Mouse (Mus musculus) spleen, adult 2 months (tissue): Measurements from ENCODE around the gene Gnai3. TPM values are rescaled to one million over a fixed set of nuclear protein-coding genes. Genes with fewer than 3 reads are reported as not detected.
A peak's percentile ranks its signal among the peaks of the same experiment; 100 is the strongest.

Experiments used
- DNase-seq, 2 experiments: peaks; one replicate each; pipeline versions ENCODE4 v3.0.0 to v3.0.0-alpha.2; 2012 to 2021; ENCODE audit warnings: low spot score in 2 of 2, low read depth in 1 of 2
- H3K27ac ChIP-seq: fragments of 200-500 bp; 2 replicates; pipeline ENCODE4 v1.5.1; 2012; ENCODE audit warnings: low read length, inconsistent platforms; ENCODE audit not compliant: insufficient read depth
- H3K27me3 ChIP-seq: fragments of 200-500 bp; 2 replicates; pipeline ENCODE4 v1.6.1; 2012; ENCODE audit warnings: mild to moderate bottlenecking, moderate library complexity, low read length, inconsistent platforms; ENCODE audit not compliant: control insufficient read depth, insufficient read depth
- H3K36me3 ChIP-seq: fragments of 200-500 bp; 2 replicates; pipeline ENCODE4 v1.6.1; 2012; ENCODE audit warnings: mild to moderate bottlenecking, low read length, inconsistent platforms; ENCODE audit not compliant: control insufficient read depth, insufficient read depth
- H3K4me1 ChIP-seq: fragments of 200-500 bp; 2 replicates; pipeline ENCODE4 v1.6.1; 2011; ENCODE audit warnings: inconsistent platforms; ENCODE audit not compliant: control insufficient read depth, insufficient read depth, insufficient read length
- H3K4me3 ChIP-seq: fragments of 200-500 bp; 2 replicates; pipeline ENCODE4 v1.5.1; 2011; ENCODE audit warnings: mild to moderate bottlenecking, inconsistent platforms; ENCODE audit not compliant: insufficient read depth, insufficient read length; ENCODE audit errors: extremely low read depth
- CTCF ChIP-seq: fragments of 200-500 bp; IDR thresholded peaks from 2 replicates; pipeline ENCODE4 v1.5.1; 2011; ENCODE audit warnings: mild to moderate bottlenecking, inconsistent platforms; ENCODE audit not compliant: insufficient read depth, insufficient read length, insufficient replicate concordance; ENCODE audit errors: extremely low read depth
- POLR2A ChIP-seq: fragments of 200-500 bp; IDR thresholded peaks from 2 replicates; pipeline ENCODE4 v1.6.1; 2011; ENCODE audit warnings: low read depth, low read length, inconsistent platforms
- WGBS: fragments of 180-500 bp; shearing (Covaris S2); methylation state at CpG from one replicate; pipeline ENCODE4 v1.1.7; 2018; 5-methylcytosine and 5-hydroxymethylcytosine counted together
- polyA plus RNA-seq: library from polyadenylated mRNA; depleted of rRNA; stranded (reverse); fragments of >200 nt; gene quantifications from 2 replicates; pipeline ENCODE4 v1.2.3, GENCODE M21; 2012

Gnai3 gene
- polyA plus RNA-seq, 1 experiment, result 11.3 TPM

- H3K27me3 ChIP-seq, result no peaks in the 10 kb centered on the region
- TF ChIP-seq CTCF, result no peak
- no peak for TF ChIP-seq POLR2A
- 79% methylated on average over 10 of the region's 10 CpGs for WGBS
- no peaks in the 10 kb centered on the region for H3K4me1 ChIP-seq
- no peak overlapping the region for H3K27ac ChIP-seq
- no peak for DNase-seq
- H3K36me3 ChIP-seq, result peaks cover 25% of the 10 kb centered on the region
- no peak overlapping the region for H3K4me3 ChIP-seq
Measured at GRCm38 (mm10) chr3:108072983-108073569, 72.9 kb downstream of the Gnai3 start.

DNA sequence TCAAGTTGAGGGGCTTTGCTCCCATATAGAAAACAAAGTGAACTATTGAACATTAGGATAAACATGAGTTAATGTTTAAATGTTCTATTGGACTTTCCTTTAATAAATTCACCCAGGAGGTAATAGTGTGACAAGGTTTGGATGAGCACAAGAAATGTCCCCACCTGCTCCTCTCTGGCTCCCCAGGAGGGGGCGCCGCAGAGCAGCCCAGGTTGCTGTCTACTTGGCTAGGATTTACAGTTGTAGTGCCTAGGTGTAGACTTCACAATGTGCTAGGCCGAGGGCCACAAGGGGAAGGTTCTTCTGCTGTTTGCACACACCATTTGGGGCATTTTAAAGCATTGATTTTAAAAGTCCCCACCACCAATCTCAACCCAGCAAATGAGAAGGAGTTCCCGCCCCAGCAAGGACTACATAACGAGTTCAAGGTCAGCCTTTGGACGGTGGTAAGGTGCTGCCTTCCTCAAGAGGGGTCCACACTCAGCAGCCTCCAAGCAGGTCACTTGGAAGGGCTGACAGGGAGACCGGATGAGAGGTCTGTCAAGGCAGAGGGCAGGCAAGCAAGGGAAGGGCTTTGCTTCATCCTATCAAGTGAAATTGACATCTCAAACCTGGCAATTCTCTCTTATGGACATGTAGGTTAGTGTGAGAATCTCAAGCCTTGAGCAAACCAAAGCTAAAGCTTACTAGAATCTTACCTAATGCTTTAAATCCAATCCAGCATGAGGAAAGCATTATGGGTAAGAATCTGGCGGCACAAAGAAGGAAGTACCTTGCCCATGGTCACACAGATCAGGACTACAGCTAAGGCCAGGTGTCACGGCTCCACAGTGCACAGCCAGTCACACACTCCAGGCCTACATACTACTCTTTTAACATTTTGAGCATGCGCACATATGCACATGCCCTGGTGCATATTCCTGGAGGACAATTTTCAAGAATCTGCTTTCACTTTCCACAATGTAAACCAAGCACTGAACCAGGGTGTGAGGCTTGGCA is 75.4 kb downstream of the Gnai3 start:
- no peaks in the 10 kb centered on the region for H3K27me3 ChIP-seq
- no peaks in the 10 kb centered on the region for H3K4me1 ChIP-seq
- no peak overlapping the region for H3K27ac ChIP-seq
- no peak overlapping the region for H3K4me3 ChIP-seq
- 61% methylated on average over 10 of the region's 10 CpGs for WGBS
- TF ChIP-seq POLR2A (no peak), CTCF (peak; percentile 93)
- peaks cover 9% of the 10 kb centered on the region for H3K36me3 ChIP-seq
- peak; percentile 18 to 63 for DNase-seq

DNA sequence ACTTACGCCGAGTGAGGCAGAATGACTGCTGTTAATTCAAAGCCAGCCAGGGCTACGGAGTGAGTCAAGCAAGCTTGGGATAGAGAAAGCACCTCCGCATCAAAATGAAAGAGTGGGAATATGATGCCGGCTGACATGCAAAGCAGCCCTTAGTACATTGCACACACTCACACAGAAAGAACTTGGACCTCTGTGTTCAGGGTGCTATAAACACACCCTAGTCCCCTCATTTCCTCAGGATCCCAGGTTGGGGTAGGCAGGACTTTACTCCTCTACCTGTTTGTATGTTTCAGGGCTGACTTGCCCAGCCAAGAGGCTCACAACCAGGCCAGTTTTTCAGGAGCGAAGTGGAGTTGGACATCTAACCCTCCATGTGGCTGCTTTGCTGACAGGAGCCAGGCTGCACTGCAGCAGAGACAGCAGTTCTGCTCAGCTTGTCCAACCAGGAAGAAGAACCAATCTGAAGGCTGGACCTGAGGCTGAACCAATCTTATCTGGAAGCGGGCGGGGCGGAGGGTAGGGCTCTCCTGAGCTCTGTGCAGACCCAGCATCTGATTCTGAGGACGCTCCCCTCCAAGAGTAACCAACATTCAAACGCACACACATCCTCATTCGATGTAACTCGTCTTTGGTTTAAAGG is 76.6 kb downstream of the Gnai3 start:
- Histone ChIP-seq H3K27me3 (no peaks in the 10 kb centered on the region), H3K4me3 (no peak overlapping the region), H3K27ac (no peak overlapping the region), H3K4me1 (no peaks in the 10 kb centered on the region), H3K36me3 (no peaks in the 10 kb centered on the region)
- WGBS, result 71% methylated on average over 13 of the region's 13 CpGs
- TF ChIP-seq CTCF (no peak), POLR2A (no peak)
- no peak for DNase-seq

DNA sequence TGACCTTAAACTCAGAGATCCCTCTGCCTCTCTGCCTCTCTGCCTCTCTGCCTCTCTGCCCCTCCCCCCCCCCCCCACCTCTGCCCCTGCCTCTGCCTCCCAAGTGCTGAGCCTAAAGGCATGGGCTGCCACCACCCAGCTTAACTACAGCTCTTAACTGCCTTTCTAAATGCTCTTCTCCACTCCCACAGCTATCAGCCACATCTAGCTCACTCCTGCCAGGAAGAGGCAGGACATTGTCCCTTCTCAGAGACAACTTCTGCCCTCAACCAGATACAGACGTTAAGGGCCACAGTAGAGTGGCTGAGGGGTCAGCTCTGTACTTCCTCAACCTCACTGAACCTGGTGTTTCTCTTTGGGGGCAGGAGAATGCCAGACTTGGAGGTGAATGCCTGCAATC is 77.1 kb downstream of the Gnai3 start:
- TF ChIP-seq POLR2A (no peak), CTCF (no peak)
- Histone ChIP-seq H3K27ac (no peak overlapping the region), H3K36me3 (no peaks in the 10 kb centered on the region), H3K27me3 (no peaks in the 10 kb centered on the region), H3K4me3 (no peak overlapping the region), H3K4me1 (no peaks in the 10 kb centered on the region)
- DNase-seq, result no peak
- WGBS, result 18% methylated on average over 1 of the region's 1 CpGs

- Histone ChIP-seq H3K4me3 (no peak overlapping the region), H3K27me3 (no peaks in the 10 kb centered on the region), H3K27ac (no peak overlapping the region), H3K36me3 (no peaks in the 10 kb centered on the region), H3K4me1 (no peaks in the 10 kb centered on the region)
- 69% methylated on average over 6 of the region's 6 CpGs for WGBS
- DNase-seq, result no peak
- TF ChIP-seq CTCF (no peak), POLR2A (no peak)
Measured at GRCm38 (mm10) chr3:108067370-108067934, 78.5 kb downstream of the Gnai3 start.

DNA sequence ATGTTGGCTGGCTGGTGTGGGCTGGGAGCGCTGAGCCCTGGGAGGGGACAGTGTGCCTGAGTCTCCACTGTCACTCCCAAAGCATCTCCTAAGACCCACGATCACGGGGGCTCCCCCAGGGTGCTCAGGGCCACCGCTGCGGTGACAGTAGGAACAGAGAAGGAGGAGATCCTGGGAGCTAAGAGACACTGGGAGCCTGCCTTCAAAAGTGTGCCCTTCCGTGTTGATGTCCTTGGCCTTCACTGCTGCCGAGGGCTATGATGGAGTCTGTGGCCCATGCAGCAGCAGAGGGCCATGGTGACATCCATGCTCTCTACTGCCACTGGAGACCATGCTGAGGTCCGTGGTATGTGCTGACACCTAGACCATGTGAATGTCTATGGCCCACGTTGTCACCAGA is 80.4 kb downstream of the Gnai3 start:
- 85% methylated on average over 9 of the region's 9 CpGs for WGBS
- TF ChIP-seq CTCF (no peak), POLR2A (no peak)
- Histone ChIP-seq H3K36me3 (no peaks in the 10 kb centered on the region), H3K27me3 (no peaks in the 10 kb centered on the region), H3K4me3 (no peak overlapping the region), H3K27ac (no peak overlapping the region), H3K4me1 (0 out of 2 replicates have a peak, but pooled peaks cover 3% of the 10 kb centered on the region)
- no peak for DNase-seq

GRCm38 (mm10) chr3:108064672-108065071 is 81.3 kb downstream of the Gnai3 start:
- H3K27me3 ChIP-seq, result no peaks in the 10 kb centered on the region
- H3K27ac ChIP-seq, result no peak overlapping the region
- H3K4me3 ChIP-seq, result no peak overlapping the region
- no peaks in the 10 kb centered on the region for H3K36me3 ChIP-seq
- DNase-seq, result no peak
- 96% methylated on average over 4 of the region's 4 CpGs for WGBS
- H3K4me1 ChIP-seq, result 0 out of 2 replicates have a peak, but pooled peaks cover 3% of the 10 kb centered on the region
- TF ChIP-seq POLR2A, result no peak
- no peak for TF ChIP-seq CTCF
